Mouse (Mus musculus) small intestine, adult 2 months (tissue): Measurements from ENCODE around the gene Vps52. TPM values are rescaled to one million over a fixed set of nuclear protein-coding genes. Genes with fewer than 3 reads are reported as not detected.
A peak's percentile ranks its signal among the peaks of the same experiment; 100 is the strongest.

Source experiments
- H3K27ac ChIP-seq: fragments of 200-500 bp; 2 replicates; pipeline ENCODE4 v1.5.1; 2012; ENCODE audit warnings: low read depth, low read length, control low read depth, inconsistent platforms; ENCODE audit not compliant: insufficient read depth
- H3K27me3 ChIP-seq: fragments of 200-500 bp; 2 replicates; pipeline ENCODE4 v1.6.1; 2012; ENCODE audit warnings: mild to moderate bottlenecking, moderate library complexity, low read length, inconsistent platforms; ENCODE audit not compliant: control insufficient read depth, insufficient read depth
- H3K36me3 ChIP-seq: fragments of 200-500 bp; 2 replicates; pipeline ENCODE4 v1.6.1; 2012; ENCODE audit warnings: mild to moderate bottlenecking, low read length, control low read depth, inconsistent platforms; ENCODE audit not compliant: control insufficient read depth, insufficient read depth
- H3K4me1 ChIP-seq: fragments of 200-500 bp; 2 replicates; pipeline ENCODE4 v1.6.1; 2012; ENCODE audit warnings: low read length, inconsistent platforms, mixed read lengths; ENCODE audit not compliant: control insufficient read depth, insufficient read depth, insufficient read length
- H3K4me3 ChIP-seq: fragments of 200-500 bp; 2 replicates; pipeline ENCODE4 v1.5.1; 2012; ENCODE audit warnings: low read depth, mild to moderate bottlenecking, control low read depth, inconsistent platforms, low read length, moderate library complexity
- CTCF ChIP-seq: fragments of 200-500 bp; IDR thresholded peaks from 2 replicates; pipeline ENCODE4 v1.5.1; 2012; ENCODE audit warnings: low read depth, mild to moderate bottlenecking, control low read depth, inconsistent platforms, low read length, moderate library complexity, mixed read lengths; ENCODE audit not compliant: insufficient replicate concordance, insufficient read length; ENCODE audit errors: extremely low read depth
- POLR2A ChIP-seq: fragments of 200-500 bp; IDR thresholded peaks from 2 replicates; pipeline ENCODE4 v1.6.1; 2012; ENCODE audit warnings: low read depth, mild to moderate bottlenecking, control low read depth, inconsistent platforms, low read length, moderate library complexity
- WGBS: fragments of 180-500 bp; shearing (Covaris S2); methylation state at CpG from one replicate; pipeline ENCODE4 v1.1.7; 2018; 5-methylcytosine and 5-hydroxymethylcytosine counted together
- polyA plus RNA-seq: library from polyadenylated mRNA; depleted of rRNA; stranded (reverse); fragments of >200 nt; gene quantifications from 2 replicates; pipeline ENCODE4 v1.2.3, GENCODE M21; 2012; rRNA removed

Vps52 gene
- polyA plus RNA-seq = 28.4 and 52.3 TPM in 2 replicates

DNA sequence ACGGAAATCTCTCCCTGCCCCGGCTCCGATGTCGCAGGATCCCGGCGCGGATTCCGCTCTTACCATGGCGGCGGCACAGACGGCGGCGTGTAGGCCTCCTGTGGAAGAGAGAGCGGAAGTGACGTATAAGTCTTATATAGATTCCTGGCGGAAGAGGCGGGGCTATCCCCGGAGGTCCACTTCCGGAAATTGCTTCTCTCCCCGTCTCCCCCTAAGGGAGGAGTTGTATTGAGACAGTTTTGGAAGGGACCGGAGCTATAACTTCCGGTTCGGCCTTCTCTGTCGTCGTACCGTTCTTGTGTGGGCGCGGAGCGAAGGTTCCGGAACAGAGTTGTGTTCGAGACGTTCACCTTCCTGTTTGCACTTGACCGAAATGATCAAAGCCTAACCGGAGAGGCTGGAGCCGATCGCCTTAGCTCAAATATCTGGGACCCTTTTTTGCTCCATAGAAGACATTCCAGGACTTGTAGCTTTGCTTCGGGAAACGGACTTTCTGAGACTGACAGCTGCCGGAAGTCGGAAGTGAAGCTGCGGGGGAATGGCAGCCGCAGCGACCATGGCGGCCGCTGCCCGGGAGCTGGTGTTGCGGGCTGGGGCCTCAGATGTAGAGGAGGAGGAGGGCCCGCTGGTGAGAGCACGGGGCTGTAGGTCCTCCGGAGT is at the start of gene Vps52, which contains the start of gene Rps18:
TSS of gene Vps52 (plus strand) at position 258 of the 660 bp plus-strand sequence.
TSS of gene Rps18 (minus strand) at position 447 of the 660 bp plus-strand sequence.
- TF ChIP-seq POLR2A (peak; percentile 93), CTCF (0 out of 2 replicates have a peak, but pooled peaks have one; percentile 3)
- under 1% methylated on average over 50 of the region's 50 CpGs for WGBS
- peaks cover 34% of the 10 kb centered on the region for H3K36me3 ChIP-seq

DNA sequence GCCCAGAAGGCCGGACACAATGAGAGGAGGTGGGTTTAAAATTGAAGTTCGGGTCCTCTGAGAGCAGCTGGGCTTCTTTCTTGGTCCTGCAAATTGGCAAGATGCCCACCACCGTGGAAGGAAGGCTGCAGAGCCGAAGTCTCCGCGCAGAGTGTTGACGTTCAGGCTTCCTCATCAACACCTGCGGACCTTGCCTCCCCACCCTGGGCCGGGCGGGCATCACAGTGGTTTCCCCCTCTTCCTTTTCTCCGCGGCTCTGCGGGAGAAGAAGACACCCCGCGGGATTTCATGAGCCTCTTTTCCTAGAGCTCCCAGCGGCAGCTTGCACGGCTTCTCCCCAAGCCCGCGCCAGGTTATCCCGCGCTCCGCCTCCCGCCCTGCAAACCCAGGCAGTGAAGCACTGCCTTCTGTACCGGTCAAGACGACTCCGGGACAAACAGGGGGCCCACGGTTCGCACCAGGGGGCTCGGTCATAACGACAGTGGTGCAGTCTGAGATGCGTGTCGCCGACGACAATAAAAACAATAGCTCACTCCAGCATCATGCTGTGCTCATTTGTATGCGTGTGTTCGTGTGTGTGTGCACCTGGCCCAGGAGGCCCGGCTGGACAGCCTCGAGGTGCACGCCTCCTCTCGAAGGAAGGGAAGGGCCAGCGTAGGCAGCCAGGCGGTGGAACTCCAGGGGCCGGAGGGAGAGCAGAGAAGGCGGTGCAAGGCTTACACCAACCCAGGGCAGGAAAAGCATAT is 47.1 kb upstream of the Vps52 start:
- H3K27ac ChIP-seq = peak overlapping the region; percentile 55
- peaks cover 22% of the 10 kb centered on the region for H3K36me3 ChIP-seq
- WGBS = under 1% methylated on average over 44 of the region's 44 CpGs
- peak overlapping the region; percentile 61 for H3K4me3 ChIP-seq
- no peak for TF ChIP-seq CTCF
- TF ChIP-seq POLR2A = no peak
- H3K27me3 ChIP-seq = no peaks in the 10 kb centered on the region
- H3K4me1 ChIP-seq = peaks cover 8% of the 10 kb centered on the region

More for the DNA sequence above, at the start of gene Vps52, which contains the start of gene Rps18:
- Histone ChIP-seq H3K27me3 (no peaks in the 10 kb centered on the region), H3K4me3 (peak within 1 kb of the TSS; percentile 83), H3K4me1 (peaks cover 16% of the 10 kb centered on the region), H3K27ac (peak within 1 kb of the TSS; percentile 79)

DNA sequence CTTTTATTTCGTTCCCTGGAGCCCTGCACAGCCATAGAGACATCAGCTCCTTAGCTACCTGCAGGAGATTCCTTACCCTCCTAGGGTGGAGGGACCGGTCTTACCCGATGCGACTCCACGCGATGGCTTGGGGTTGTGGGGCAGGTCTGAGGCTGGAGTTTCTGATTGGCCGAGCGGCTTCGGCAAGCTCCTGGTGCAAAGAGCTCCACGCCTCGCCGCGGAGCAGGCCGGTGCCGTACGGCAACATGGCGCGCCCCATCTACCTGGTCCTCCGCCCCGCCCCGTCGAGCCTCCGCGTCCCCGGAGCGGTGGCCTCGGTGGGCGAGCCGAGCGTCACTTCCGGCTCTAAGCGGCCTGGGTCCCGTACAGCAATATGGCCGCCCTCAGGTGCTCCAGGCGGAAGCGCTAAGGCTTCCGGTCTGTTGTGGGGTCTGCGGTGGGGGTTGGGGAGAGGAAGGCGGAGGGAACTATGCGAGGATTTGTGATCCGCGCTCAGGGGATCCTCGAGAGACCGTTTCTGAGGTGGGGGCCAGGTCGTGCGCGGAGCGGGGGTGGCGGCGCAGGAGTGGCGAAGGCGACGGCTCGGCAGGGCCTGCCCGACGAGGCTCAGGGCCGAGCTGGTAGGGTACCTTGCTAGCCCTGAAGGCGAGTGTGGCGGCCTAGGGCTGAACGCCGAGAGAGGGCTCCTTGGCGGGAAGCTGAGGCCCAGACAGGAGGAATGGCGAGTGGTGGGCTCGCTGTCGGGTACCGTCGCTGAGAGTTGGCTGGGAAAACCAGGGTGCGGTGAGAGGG is 46.3 kb upstream of the Vps52 start, which contains the start of gene Daxx:
TSS of gene Daxx (plus strand) at position 338 of the 792 bp plus-strand sequence.
- Histone ChIP-seq H3K27ac (peak within 1 kb of the TSS; percentile 97), H3K4me1 (peaks cover 8% of the 10 kb centered on the region)
- WGBS = 1% methylated on average over 68 of the region's 68 CpGs

DNA sequence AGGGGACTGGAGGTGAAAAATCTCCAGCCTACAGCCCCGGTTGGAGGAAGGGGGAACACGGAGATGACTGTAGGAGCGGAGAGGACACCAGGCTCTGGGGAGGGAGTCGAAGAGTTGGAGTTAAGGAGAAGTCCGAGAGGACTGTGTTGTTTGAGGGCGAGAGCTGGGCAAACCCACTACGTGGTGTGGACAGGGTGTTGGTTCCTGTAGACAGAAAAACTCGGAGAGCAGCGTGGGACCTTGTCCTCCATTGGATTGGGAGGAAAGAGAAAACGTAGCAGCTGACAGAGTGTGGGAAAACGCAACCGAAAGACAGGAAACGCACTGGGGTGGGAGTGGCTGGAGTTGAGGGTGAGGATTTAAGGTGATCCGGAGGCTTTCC is 45.8 kb upstream of the Vps52 start:
- WGBS = under 1% methylated on average over 14 of the region's 14 CpGs
- Histone ChIP-seq H3K4me3 (peak overlapping the region; percentile 85), H3K27me3 (no peaks in the 10 kb centered on the region), H3K4me1 (peaks cover 8% of the 10 kb centered on the region), H3K27ac (peak overlapping the region; percentile 97), H3K36me3 (peaks cover 33% of the 10 kb centered on the region)
- TF ChIP-seq POLR2A = peak; percentile 43; the same call in 1 of the 2 replicates
- no peak for TF ChIP-seq CTCF

More for the DNA sequence above, 46.3 kb upstream of the Vps52 start, which contains the start of gene Daxx:
- Histone ChIP-seq H3K4me3 (peak within 1 kb of the TSS; percentile 85), H3K36me3 (peaks cover 29% of the 10 kb centered on the region), H3K27me3 (no peaks in the 10 kb centered on the region)
- TF ChIP-seq POLR2A (peak; percentile 41; the same call in 1 of the 2 replicates), CTCF (no peak)

DNA sequence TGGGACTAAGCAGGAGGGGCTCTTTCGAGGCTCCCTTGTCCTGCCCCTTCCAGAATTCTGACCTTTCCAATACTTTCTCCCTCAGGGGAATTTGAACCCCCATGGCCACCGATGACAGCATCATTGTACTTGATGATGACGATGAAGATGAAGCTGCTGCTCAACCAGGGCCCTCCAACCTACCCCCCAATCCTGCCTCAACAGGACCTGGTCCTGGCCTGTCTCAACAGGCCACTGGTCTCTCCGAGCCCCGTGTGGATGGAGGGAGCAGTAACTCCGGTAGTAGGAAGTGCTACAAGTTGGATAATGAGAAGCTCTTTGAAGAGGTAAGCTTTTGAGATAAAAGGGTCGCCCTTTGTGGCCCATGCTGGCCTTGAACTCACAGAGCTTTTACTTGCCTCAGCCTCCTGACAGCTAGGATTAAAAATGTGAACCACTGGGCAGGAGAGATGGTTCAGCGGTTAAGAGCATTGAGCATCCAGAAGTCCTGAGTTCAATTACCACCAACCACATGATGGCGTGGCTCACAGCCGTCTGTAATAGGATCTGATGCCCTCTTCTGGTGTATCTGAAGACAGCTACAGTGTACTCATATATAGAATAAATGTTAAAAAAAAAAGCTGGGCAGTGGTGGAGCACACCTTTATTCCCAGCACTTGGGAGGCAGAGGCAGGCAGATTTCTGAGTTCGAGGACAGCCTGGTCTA is 45.1 kb upstream of the Vps52 start:
- peaks cover 10% of the 10 kb centered on the region for H3K4me1 ChIP-seq
- no peak for TF ChIP-seq CTCF
- TF ChIP-seq POLR2A = no peak
- peaks cover 35% of the 10 kb centered on the region for H3K36me3 ChIP-seq
- no peaks in the 10 kb centered on the region for H3K27me3 ChIP-seq
- H3K27ac ChIP-seq = peak overlapping the region; percentile 97
- WGBS = 33% methylated on average over 11 of the region's 11 CpGs
- H3K4me3 ChIP-seq = peak overlapping the region; percentile 85
